Mouse (Mus musculus) thymus, postnatal 25 days (tissue): ENCODE measurements around the gene Ptprcap.
"Not testable (repeated sequence)": the region's sequence is repeated elsewhere in the genome, so short reads cannot be mapped to it uniquely, and the experiment has no call there.

ENCODE experiments used
- DNase-seq: peaks from one replicate; pipeline ENCODE4 v3.0.0; 2022

The Ptprcap gene

DNA sequence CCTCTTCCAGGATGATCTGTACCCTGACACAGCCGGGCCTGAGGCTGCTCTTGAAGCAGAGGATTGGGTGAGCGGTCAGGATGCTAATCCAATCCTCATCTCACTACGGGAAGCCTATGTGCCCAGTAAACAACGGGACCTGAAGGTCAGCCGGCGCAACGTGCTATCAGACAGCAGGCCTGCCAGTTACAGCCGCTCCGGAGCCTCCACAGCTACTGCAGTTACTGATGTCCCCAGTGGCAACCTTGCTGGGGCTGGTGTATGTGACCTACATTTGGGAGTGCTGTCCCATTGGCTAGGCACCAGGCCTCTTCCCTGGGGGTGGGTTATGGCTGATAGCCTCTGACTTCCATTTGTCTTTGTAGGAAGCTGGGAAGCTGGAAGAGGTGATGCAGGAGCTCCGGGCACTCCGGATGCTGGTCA, at the start of gene Ptprcap:
Ptprcap (plus strand) TSS at position 373 of the 423 bp plus-strand sequence.
- DNase-seq: no peak

DNA sequence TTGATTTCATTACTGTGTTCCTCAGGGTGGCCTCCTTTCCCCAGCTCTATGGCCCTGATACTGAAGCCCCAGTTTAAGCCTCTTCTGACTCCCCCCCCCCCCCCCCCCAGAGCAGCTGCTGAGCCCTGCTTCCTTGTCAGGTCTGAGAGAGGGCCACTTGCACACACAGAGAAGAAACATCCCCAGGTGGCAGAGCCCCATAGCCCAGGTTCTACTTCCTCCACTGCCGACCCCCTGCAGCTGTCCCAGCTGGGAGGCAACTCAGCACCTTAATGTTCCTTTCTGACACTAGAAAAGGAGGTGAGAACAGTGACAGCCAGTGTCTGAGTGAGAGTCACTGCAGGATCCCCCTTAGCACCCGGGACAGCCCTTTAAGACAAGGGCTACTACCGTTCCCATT, 49.6 kb upstream of the Ptprcap start:
- peak; percentile 41 for DNase-seq

DNA sequence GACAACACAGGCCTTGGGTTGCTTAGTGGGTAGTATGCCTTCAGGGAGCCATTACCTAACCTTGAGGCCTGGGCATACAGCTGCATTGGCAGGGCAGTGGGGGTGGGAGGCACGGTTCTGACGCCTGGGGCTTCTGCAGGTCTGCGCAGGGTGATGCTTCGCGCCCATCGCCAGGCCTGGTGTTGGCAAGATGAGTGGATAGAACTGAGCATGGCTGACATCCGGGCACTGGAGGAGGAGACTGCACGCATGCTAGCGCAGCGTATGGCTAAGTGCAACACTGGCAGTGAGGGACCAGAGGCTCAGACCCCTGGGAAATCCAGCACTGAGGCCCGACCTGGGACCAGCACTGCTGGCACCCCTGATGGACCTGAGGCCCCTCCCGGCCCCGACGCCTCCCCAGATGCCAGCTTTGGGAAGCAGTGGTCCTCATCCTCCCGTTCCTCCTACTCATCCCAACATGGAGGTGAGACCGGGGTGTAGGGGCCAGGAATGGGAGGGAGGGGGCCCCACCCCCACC, 48.7 kb upstream of the Ptprcap start:
- no peak for DNase-seq

- no peak for DNase-seq
Observed at GRCm38 (mm10) chr19:4106654-4107053, 46.8 kb upstream of the Ptprcap start.

DNA sequence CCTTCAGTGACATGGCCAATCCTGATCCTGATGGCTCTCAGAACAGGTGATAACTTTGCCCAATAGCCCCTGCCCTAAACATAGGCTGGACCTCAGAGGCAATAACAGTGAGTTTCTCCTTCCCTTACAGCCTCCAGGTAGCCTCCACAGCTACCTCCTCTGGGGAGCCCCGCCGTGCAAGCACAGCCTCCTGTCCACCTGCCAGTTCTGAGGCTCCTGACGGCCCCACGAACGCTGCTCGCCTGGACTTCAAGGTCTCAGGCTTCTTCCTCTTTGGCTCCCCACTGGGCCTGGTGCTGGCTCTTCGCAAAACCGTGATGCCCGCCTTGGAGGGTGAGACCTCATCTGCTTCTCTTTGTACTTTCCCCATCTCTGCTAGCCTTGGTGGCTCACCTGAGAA, 44.9 kb upstream of the Ptprcap start:
- DNase-seq: no peak

DNA sequence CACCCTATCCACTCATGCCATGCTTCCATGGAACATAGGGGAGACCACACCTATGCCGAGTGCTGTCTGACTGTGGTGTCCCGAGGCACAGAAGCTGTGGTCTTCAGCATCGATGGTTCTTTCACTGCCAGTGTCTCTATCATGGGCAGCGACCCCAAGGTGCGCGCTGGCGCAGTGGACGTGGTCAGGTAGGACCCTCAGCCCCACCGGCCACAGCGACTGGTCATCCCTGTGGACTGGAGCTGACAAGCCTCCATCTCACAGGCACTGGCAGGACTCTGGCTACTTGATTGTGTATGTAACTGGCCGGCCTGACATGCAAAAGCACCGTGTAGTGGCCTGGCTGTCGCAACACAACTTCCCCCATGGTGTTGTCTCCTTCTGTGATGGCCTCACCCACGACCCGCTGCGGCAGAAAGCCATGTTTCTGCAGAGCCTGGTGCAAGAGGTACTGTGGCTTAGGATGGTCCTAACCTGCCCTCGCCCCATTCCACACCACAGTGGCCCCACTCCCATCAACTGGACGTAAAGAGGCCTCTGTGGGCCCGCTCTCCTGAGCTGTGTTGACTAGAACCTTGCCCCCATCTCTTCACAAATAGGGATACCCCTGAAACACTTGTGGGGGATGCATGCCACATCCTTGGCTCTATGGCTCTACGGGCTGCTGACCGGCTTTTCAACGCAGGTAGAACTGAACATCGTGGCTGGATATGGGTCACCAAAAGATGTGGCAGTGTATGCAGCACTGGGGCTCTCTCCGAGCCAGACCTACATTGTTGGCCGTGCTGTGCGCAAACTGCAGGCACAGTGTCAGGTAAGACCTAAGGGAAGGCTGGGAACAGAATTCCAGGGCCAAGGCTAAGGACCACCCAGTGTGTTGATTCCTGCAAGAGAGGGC, 41.1 kb upstream of the Ptprcap start:
- DNase-seq: no peak

- no peak for DNase-seq
Observed at GRCm38 (mm10) chr19:4113186-4113805, 40.1 kb upstream of the Ptprcap start.

GRCm38 (mm10) chr19:4113806-4114230, 39.6 kb upstream of the Ptprcap start:
- peak; percentile 48 for DNase-seq

DNA sequence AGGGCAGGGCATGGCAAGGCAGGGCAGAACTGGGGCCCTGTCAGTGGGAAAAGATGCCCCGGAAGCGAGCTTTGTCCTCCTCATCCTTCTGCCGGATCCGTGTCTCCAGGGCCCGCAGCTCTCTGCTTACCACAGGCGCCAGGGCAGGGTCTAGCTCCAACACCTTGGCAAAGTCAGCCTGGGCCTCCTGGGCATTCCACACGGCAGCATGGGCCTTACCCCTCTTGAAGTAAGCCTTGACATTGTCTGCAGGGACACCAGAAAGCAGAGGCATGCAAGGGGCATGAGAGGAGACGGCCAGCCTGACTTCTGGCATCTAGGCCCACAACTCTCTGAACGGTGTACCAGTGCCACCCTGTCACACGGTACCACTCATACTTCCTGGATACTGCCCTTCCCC, 38.9 kb upstream of the Ptprcap start:
- DNase-seq: no peak

DNA sequence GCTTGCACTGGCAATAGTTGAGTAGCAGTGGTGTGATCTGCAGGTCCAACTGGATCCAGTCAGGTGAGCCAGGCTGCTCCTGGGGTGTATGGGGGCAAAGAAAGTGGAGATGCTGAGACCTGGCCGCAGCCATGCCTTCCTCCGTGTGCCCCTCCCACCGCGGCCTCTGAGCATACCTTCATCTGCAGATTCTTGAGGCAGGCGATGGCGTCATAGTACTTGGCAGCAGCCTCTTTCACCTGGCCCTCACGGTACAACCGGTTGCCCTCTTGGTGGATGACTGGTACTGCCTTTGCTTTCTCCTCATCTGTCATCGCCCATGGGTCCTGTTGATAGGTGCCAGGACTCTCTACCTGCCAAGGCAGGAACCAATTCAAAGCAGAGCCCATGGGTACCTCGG, 38.3 kb upstream of the Ptprcap start:
- DNase-seq: no peak

DNA sequence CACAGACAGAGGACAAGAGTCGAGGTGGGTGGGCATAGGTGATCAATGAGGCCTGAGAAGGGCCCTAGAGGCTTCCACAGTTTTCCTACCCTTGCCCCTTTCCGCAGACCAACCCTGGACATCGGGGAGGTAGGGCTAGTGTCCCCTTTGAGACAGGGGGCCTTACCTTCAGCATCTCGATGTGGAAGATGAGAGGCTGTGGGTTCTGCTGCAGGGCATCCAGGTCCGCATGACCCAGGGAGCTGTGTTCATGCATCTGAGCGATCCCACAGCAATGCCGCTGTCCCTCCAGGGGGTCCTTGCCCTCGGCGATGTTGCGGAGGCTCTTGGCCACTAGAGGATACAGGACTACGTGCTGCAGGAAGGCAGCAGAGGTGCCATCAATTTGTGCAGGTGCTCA, 37.6 kb upstream of the Ptprcap start:
- no peak for DNase-seq

DNA sequence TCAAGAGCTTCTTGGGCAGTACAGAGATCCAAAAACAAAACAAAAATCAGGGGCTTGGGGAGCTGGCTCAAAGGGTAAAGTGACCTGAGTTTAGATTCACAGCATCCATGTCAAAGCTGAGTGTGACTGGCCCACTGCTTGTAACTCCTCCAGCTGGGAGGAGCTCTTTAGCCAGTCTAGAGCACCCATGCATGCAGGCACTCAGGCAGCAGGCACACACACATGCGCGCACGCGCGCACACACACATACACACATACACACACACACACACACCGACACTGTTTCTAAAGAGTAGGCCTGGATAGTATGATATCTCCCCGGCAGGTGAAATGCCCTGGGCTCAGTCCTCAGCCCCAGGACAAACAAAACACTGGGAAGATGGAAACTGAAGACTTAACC, 36.4 kb upstream of the Ptprcap start:
- DNase-seq: no peak

- no peak for DNase-seq
Observed at GRCm38 (mm10) chr19:4118350-4118749, 35.1 kb upstream of the Ptprcap start.

- DNase-seq: peak; percentile 49
Observed at GRCm38 (mm10) chr19:4119716-4120487, 33.5 kb upstream of the Ptprcap start.

- no peak for DNase-seq
Observed at GRCm38 (mm10) chr19:4120496-4120895, 32.9 kb upstream of the Ptprcap start.

DNA sequence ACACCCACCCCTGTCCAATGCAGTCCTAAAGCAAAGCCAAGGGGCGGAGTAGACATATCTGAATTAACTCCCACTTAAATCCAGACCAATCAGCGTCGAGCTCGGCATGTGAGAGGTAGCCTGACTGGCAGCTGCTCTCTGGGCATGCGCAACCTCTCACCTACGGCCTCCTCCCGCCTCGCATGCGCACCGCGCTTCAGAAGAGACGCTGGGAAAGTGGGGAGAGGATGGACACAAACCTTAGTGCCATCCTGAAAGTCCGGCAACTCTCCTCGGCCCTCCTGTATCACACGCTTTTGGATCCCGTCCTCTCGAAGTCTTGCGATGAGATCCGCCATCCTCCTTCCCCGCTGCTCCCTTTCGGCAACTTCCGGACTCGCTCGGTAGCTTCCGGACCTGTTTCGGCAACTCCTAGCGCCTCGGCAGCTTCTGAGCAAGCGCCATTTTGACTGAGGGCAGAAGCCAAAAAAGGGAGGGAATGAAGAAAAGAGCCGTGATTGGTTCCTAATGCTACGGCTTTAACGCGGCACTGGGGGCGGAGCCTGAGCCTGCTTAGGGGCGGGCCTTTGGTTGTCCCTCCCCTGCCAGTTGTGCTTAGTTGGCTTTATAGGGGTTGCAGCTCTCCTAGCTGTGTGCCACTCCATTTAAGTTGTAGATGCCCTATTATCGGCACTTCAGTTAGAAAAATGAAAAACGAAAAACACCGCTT, 32.2 kb upstream of the Ptprcap start:
- DNase-seq: peak; percentile 99

GRCm38 (mm10) chr19:4121896-4122295, 31.5 kb upstream of the Ptprcap start:
- DNase-seq: not testable (repeated sequence)

GRCm38 (mm10) chr19:4122411-4123370, 30.7 kb upstream of the Ptprcap start:
- DNase-seq: no peak

DNA sequence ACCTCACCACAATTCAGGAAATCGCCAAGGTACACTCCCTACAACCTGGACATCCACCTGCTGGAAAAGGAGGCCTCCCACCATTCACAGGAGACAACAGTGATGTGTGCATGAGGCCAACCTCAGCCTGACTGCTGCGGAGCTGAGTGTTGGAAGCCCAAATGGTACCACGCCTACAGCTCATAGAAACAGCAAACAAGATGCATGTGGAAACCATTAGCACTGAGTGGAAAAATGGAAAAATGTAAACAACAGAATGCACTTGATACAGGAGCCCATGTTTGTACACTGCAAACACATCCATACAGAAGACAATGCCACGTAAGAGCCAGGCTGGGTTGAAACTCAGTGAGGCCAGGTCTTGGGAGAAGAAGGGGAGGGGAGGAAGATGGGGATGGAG, 29.0 kb upstream of the Ptprcap start:
- no peak for DNase-seq

- DNase-seq: not testable (repeated sequence)
Observed at GRCm38 (mm10) chr19:4125268-4125667, 28.1 kb upstream of the Ptprcap start.
